Mouse (Mus musculus): Measurements from ENCODE around the gene Lrrfip1. TPM values are rescaled to one million over a fixed set of nuclear protein-coding genes. Genes with fewer than 3 reads are reported as not detected.

The Lrrfip1 gene
- total RNA-seq, 1 experiment = 31.5 TPM

- no peaks in the 10 kb centered on the region for H3K36me3 ChIP-seq (ENCODE audit: control insufficient read depth, insufficient read depth, low read length, poor library complexity, severe bottlenecking)
- DNase-seq (ENCODE audit: low read depth, low spot score) = no peak
- H3K9ac ChIP-seq (ENCODE audit: insufficient read depth, low read depth, low read length, poor library complexity, severe bottlenecking) = no peak overlapping the region
- H3K9me3 ChIP-seq (ENCODE audit: control insufficient read depth, insufficient read depth, low read depth, low read length) = no peaks in the 10 kb centered on the region
- H3K4me1 ChIP-seq (ENCODE audit: control insufficient read depth in 2 of 2, insufficient read depth in 2 of 2, low read length in 2 of 2, poor library complexity in 1 of 2) = no peaks in the 10 kb centered on the region
- H3K4me3 ChIP-seq (ENCODE audit: insufficient read depth in 1 of 2, low read depth in 1 of 2, low read length in 2 of 2, poor library complexity in 1 of 2, severe bottlenecking in 1 of 2) = no peak overlapping the region
- H3K27ac ChIP-seq (ENCODE audit: insufficient read depth, low read depth, low read length, poor library complexity, severe bottlenecking) = no peak overlapping the region
- TF ChIP-seq ZNF384 (IDR thresholded peaks at IDR 0.05; ENCODE audit: low read depth, low read length) = no peak
- TF ChIP-seq ZC3H11A (IDR thresholded peaks at IDR 0.05; ENCODE audit: borderline replicate concordance, low read depth, low read length) = no peak
- TF ChIP-seq CHD2 (IDR thresholded peaks at IDR 0.05; ENCODE audit: low read depth, low read length) = no peak
- no peak for TF ChIP-seq HCFC1 (IDR thresholded peaks at IDR 0.05; ENCODE audit: borderline replicate concordance, insufficient read depth, low read length)
- no peak for TF ChIP-seq MAFK (IDR thresholded peaks at IDR 0.05; ENCODE audit: insufficient read depth, low read depth, low read length)
- in situ Hi-C loops (cut with MboI; ENCODE audit: low sequenced_read_pairs in 2 of 2, unreplicated experiment in 2 of 2) = no loop called here
These were observed 153.0 kb downstream of the Lrrfip1 start for GRCm38 (mm10) chr1:91151509-91151908.

GRCm38 (mm10) chr1:91166798-91167197 is 168.3 kb downstream of the Lrrfip1 start:
- H3K36me3 ChIP-seq (ENCODE audit: control insufficient read depth, insufficient read depth, low read length, poor library complexity, severe bottlenecking) = no peaks in the 10 kb centered on the region
- no peaks in the 10 kb centered on the region for H3K4me1 ChIP-seq (ENCODE audit: control insufficient read depth in 2 of 2, insufficient read depth in 2 of 2, low read length in 2 of 2, poor library complexity in 1 of 2)
- no peak overlapping the region for H3K9ac ChIP-seq (ENCODE audit: insufficient read depth, low read depth, low read length, poor library complexity, severe bottlenecking)
- no peaks in the 10 kb centered on the region for H3K9me3 ChIP-seq (ENCODE audit: control insufficient read depth, insufficient read depth, low read depth, low read length)
- in situ Hi-C loops (cut with MboI; ENCODE audit: low sequenced_read_pairs in 2 of 2, unreplicated experiment in 2 of 2) = no loop called here
- DNase-seq (ENCODE audit: low read depth, low spot score) = no peak
- TF ChIP-seq ZNF384 (IDR thresholded peaks at IDR 0.05; ENCODE audit: low read depth, low read length) = no peak
- TF ChIP-seq CHD2 (IDR thresholded peaks at IDR 0.05; ENCODE audit: low read depth, low read length) = no peak
- TF ChIP-seq MAFK (IDR thresholded peaks at IDR 0.05; ENCODE audit: insufficient read depth, low read depth, low read length) = no peak
- no peak for TF ChIP-seq ZC3H11A (IDR thresholded peaks at IDR 0.05; ENCODE audit: borderline replicate concordance, low read depth, low read length)
- no peak for TF ChIP-seq HCFC1 (IDR thresholded peaks at IDR 0.05; ENCODE audit: borderline replicate concordance, insufficient read depth, low read length)
- no peak overlapping the region for H3K4me3 ChIP-seq (ENCODE audit: insufficient read depth in 1 of 2, low read depth in 1 of 2, low read length in 2 of 2, poor library complexity in 1 of 2, severe bottlenecking in 1 of 2)
- H3K27ac ChIP-seq (ENCODE audit: insufficient read depth, low read depth, low read length, poor library complexity, severe bottlenecking) = no peak overlapping the region

- Histone ChIP-seq H3K4me1 (ENCODE audit: control insufficient read depth in 2 of 2, insufficient read depth in 2 of 2, low read length in 2 of 2, poor library complexity in 1 of 2) (no peaks in the 10 kb centered on the region), H3K4me3 (ENCODE audit: insufficient read depth in 1 of 2, low read depth in 1 of 2, low read length in 2 of 2, poor library complexity in 1 of 2, severe bottlenecking in 1 of 2) (no peak overlapping the region), H3K36me3 (ENCODE audit: control insufficient read depth, insufficient read depth, low read length, poor library complexity, severe bottlenecking) (no peaks in the 10 kb centered on the region), H3K27ac (ENCODE audit: insufficient read depth, low read depth, low read length, poor library complexity, severe bottlenecking) (no peak overlapping the region), H3K9ac (ENCODE audit: insufficient read depth, low read depth, low read length, poor library complexity, severe bottlenecking) (no peak overlapping the region), H3K9me3 (ENCODE audit: control insufficient read depth, insufficient read depth, low read depth, low read length) (no peaks in the 10 kb centered on the region)
- in situ Hi-C loops (cut with MboI; ENCODE audit: low sequenced_read_pairs in 2 of 2, unreplicated experiment in 2 of 2) = no loop called here
- no peak for DNase-seq (ENCODE audit: low read depth, low spot score)
- TF ChIP-seq ZC3H11A (IDR thresholded peaks at IDR 0.05; ENCODE audit: borderline replicate concordance, low read depth, low read length) (no peak), HCFC1 (IDR thresholded peaks at IDR 0.05; ENCODE audit: borderline replicate concordance, insufficient read depth, low read length) (no peak), MAFK (IDR thresholded peaks at IDR 0.05; ENCODE audit: insufficient read depth, low read depth, low read length) (no peak), ZNF384 (IDR thresholded peaks at IDR 0.05; ENCODE audit: low read depth, low read length) (no peak)
These were observed 170.6 kb downstream of the Lrrfip1 start for GRCm38 (mm10) chr1:91169157-91169556.

- H3K4me3 ChIP-seq (ENCODE audit: insufficient read depth in 1 of 2, low read depth in 1 of 2, low read length in 2 of 2, poor library complexity in 1 of 2, severe bottlenecking in 1 of 2) = no peak overlapping the region
- H3K4me1 ChIP-seq (ENCODE audit: control insufficient read depth in 2 of 2, insufficient read depth in 2 of 2, low read length in 2 of 2, poor library complexity in 1 of 2) = no peaks in the 10 kb centered on the region
- no peak overlapping the region for H3K27ac ChIP-seq (ENCODE audit: insufficient read depth, low read depth, low read length, poor library complexity, severe bottlenecking)
- H3K36me3 ChIP-seq (ENCODE audit: control insufficient read depth, insufficient read depth, low read length, poor library complexity, severe bottlenecking) = no peaks in the 10 kb centered on the region
- in situ Hi-C loops (cut with MboI; ENCODE audit: low sequenced_read_pairs in 2 of 2, unreplicated experiment in 2 of 2) = no loop called here
- no peaks in the 10 kb centered on the region for H3K9me3 ChIP-seq (ENCODE audit: control insufficient read depth, insufficient read depth, low read depth, low read length)
- DNase-seq (ENCODE audit: low read depth, low spot score) = no peak
- TF ChIP-seq ZC3H11A (IDR thresholded peaks at IDR 0.05; ENCODE audit: borderline replicate concordance, low read depth, low read length) = no peak
- no peak overlapping the region for H3K9ac ChIP-seq (ENCODE audit: insufficient read depth, low read depth, low read length, poor library complexity, severe bottlenecking)
These were observed 176.3 kb downstream of the Lrrfip1 start for GRCm38 (mm10) chr1:91174796-91175195.

GRCm38 (mm10) chr1:91176026-91176425 is 177.5 kb downstream of the Lrrfip1 start:
- in situ Hi-C loops (cut with MboI; ENCODE audit: low sequenced_read_pairs in 2 of 2, unreplicated experiment in 2 of 2) = no loop called here
- TF ChIP-seq HCFC1 (IDR thresholded peaks at IDR 0.05; ENCODE audit: borderline replicate concordance, insufficient read depth, low read length) = no peak
- TF ChIP-seq CHD2 (IDR thresholded peaks at IDR 0.05; ENCODE audit: low read depth, low read length) = no peak
- no peak for TF ChIP-seq ZNF384 (IDR thresholded peaks at IDR 0.05; ENCODE audit: low read depth, low read length)
- TF ChIP-seq MAFK (IDR thresholded peaks at IDR 0.05; ENCODE audit: insufficient read depth, low read depth, low read length) = no peak
- no peak for TF ChIP-seq ZC3H11A (IDR thresholded peaks at IDR 0.05; ENCODE audit: borderline replicate concordance, low read depth, low read length)

More at GRCm38 (mm10) chr1:91176026-91176425, 177.5 kb downstream of the Lrrfip1 start:
- Histone ChIP-seq H3K4me3 (ENCODE audit: insufficient read depth in 1 of 2, low read depth in 1 of 2, low read length in 2 of 2, poor library complexity in 1 of 2, severe bottlenecking in 1 of 2) (no peak overlapping the region), H3K9me3 (ENCODE audit: control insufficient read depth, insufficient read depth, low read depth, low read length) (no peaks in the 10 kb centered on the region), H3K9ac (ENCODE audit: insufficient read depth, low read depth, low read length, poor library complexity, severe bottlenecking) (no peak overlapping the region), H3K36me3 (ENCODE audit: control insufficient read depth, insufficient read depth, low read length, poor library complexity, severe bottlenecking) (no peaks in the 10 kb centered on the region), H3K4me1 (ENCODE audit: control insufficient read depth in 2 of 2, insufficient read depth in 2 of 2, low read length in 2 of 2, poor library complexity in 1 of 2) (no peaks in the 10 kb centered on the region), H3K27ac (ENCODE audit: insufficient read depth, low read depth, low read length, poor library complexity, severe bottlenecking) (no peak overlapping the region)
- no peak for DNase-seq (ENCODE audit: low read depth, low spot score)

Measured in ES-E14 (cell line).